ENCODE assay signal across 8 mouse cellular contexts in genomic region chr15:77800511-77800910, GRCm38 (mm10). TPM values are rescaled to one million over a fixed set of nuclear protein-coding genes. Genes with fewer than 3 reads are reported as not detected.
DNase-seq lines count a peak whose midpoint lies in the region; ATAC-seq lines count a peak whose summit lies in the region.

No protein-coding gene starts in this region.

- H3K4me3 ChIP-seq in midbrain, embryonic 10.5 days, result no peak overlapping the region
- no peak overlapping the region for H3K4me3 ChIP-seq in midbrain, embryonic 11.5 days (ENCODE audit: low read depth, low read length)
- no peak overlapping the region for H3K4me3 ChIP-seq in embryonic facial prominence, embryonic 12.5 days
- no peak overlapping the region for H3K4me3 ChIP-seq in hindbrain, embryonic 13.5 days
- H3K4me3 ChIP-seq in limb, embryonic 15.5 days, result no peak overlapping the region
- no peak overlapping the region for H3K4me3 ChIP-seq in neural tube, embryonic 13.5 days

- H3K4me1 ChIP-seq in midbrain, embryonic 10.5 days, result peaks cover 34% of the 10 kb centered on the region
- no peaks in the 10 kb centered on the region for H3K4me1 ChIP-seq in midbrain, embryonic 11.5 days (ENCODE audit: control insufficient read depth, insufficient read depth, low read length)
- H3K4me1 ChIP-seq in embryonic facial prominence, embryonic 12.5 days, result peaks cover 48% of the 10 kb centered on the region
- peaks cover 37% of the 10 kb centered on the region for H3K4me1 ChIP-seq in hindbrain, embryonic 13.5 days (replicated peaks)
- H3K4me1 ChIP-seq in limb, embryonic 15.5 days, result peaks cover 68% of the 10 kb centered on the region
- H3K4me1 ChIP-seq in neural tube, embryonic 13.5 days (replicated peaks), result peaks cover 36% of the 10 kb centered on the region

- H3K4me2 ChIP-seq in midbrain, embryonic 11.5 days, result no peak overlapping the region
- no peak overlapping the region for H3K4me2 ChIP-seq in embryonic facial prominence, embryonic 12.5 days (replicated peaks)
- no peak overlapping the region for H3K4me2 ChIP-seq in hindbrain, embryonic 13.5 days
- H3K4me2 ChIP-seq in limb, embryonic 15.5 days, result no peak overlapping the region
- no peak overlapping the region for H3K4me2 ChIP-seq in neural tube, embryonic 13.5 days

- H3K27ac ChIP-seq in midbrain, embryonic 10.5 days (replicated peaks), result peak overlapping the region; percentile 29
- H3K27ac ChIP-seq in midbrain, embryonic 11.5 days (ENCODE audit: low read depth, low read length), result no peak overlapping the region
- peak overlapping the region; percentile 67 for H3K27ac ChIP-seq in embryonic facial prominence, embryonic 12.5 days
- H3K27ac ChIP-seq in hindbrain, embryonic 13.5 days, result peak overlapping the region; percentile 81; the same call in 1 of the 2 replicates
- peak overlapping the region; percentile 89 for H3K27ac ChIP-seq in limb, embryonic 15.5 days
- peak overlapping the region; percentile 80 for H3K27ac ChIP-seq in neural tube, embryonic 13.5 days (replicated peaks)

- peaks cover 49% of the 10 kb centered on the region for H3K36me3 ChIP-seq in midbrain, embryonic 10.5 days
- no peaks in the 10 kb centered on the region for H3K36me3 ChIP-seq in midbrain, embryonic 11.5 days (ENCODE audit: control insufficient read depth, insufficient read depth, low read length)
- peaks cover 49% of the 10 kb centered on the region for H3K36me3 ChIP-seq in embryonic facial prominence, embryonic 12.5 days
- peaks cover 28% of the 10 kb centered on the region for H3K36me3 ChIP-seq in hindbrain, embryonic 13.5 days
- H3K36me3 ChIP-seq in limb, embryonic 15.5 days, result peaks cover 48% of the 10 kb centered on the region
- H3K36me3 ChIP-seq in neural tube, embryonic 13.5 days, result peaks cover 24% of the 10 kb centered on the region

- no peak for DNase-seq in midbrain, embryonic 10.5 days (ENCODE audit: low spot score)
- DNase-seq in midbrain, embryonic 11.5 days (ENCODE audit: low spot score, missing footprints), result no peak
- peak; percentile 77 for DNase-seq in MN1 (ENCODE audit: low spot score)

- no peaks in the 10 kb centered on the region for H3K27me3 ChIP-seq in midbrain, embryonic 10.5 days (ENCODE audit: low read depth, poor library complexity, severe bottlenecking)
- no peaks in the 10 kb centered on the region for H3K27me3 ChIP-seq in midbrain, embryonic 11.5 days (ENCODE audit: control insufficient read depth, insufficient read depth, low read length)
- H3K27me3 ChIP-seq in embryonic facial prominence, embryonic 12.5 days, result no peaks in the 10 kb centered on the region
- no peaks in the 10 kb centered on the region for H3K27me3 ChIP-seq in hindbrain, embryonic 13.5 days
- no peaks in the 10 kb centered on the region for H3K27me3 ChIP-seq in limb, embryonic 15.5 days
- H3K27me3 ChIP-seq in neural tube, embryonic 13.5 days, result no peaks in the 10 kb centered on the region

- H3K9me3 ChIP-seq in midbrain, embryonic 10.5 days (replicated peaks), result no peaks in the 10 kb centered on the region
- no peaks in the 10 kb centered on the region for H3K9me3 ChIP-seq in midbrain, embryonic 11.5 days (ENCODE audit: control insufficient read depth, low read length)
- no peaks in the 10 kb centered on the region for H3K9me3 ChIP-seq in embryonic facial prominence, embryonic 12.5 days
- no peaks in the 10 kb centered on the region for H3K9me3 ChIP-seq in hindbrain, embryonic 13.5 days
- H3K9me3 ChIP-seq in limb, embryonic 15.5 days, result no peaks in the 10 kb centered on the region
- no peaks in the 10 kb centered on the region for H3K9me3 ChIP-seq in neural tube, embryonic 13.5 days

- no peak overlapping the region for H3K9ac ChIP-seq in midbrain, embryonic 11.5 days (ENCODE audit: low read length)
- no peak overlapping the region for H3K9ac ChIP-seq in embryonic facial prominence, embryonic 12.5 days
- no peak overlapping the region for H3K9ac ChIP-seq in hindbrain, embryonic 13.5 days
- no peak overlapping the region for H3K9ac ChIP-seq in limb, embryonic 15.5 days
- no peak overlapping the region for H3K9ac ChIP-seq in neural tube, embryonic 13.5 days

- no peak for ATAC-seq in midbrain, embryonic 11.5 days (ENCODE audit: low FRiP score)
- ATAC-seq in embryonic facial prominence, embryonic 12.5 days (ENCODE audit: insufficient number of reproducible peaks, insufficient read depth, low FRiP score, low TSS enrichment), result no peak
- no peak for ATAC-seq in hindbrain, embryonic 13.5 days (ENCODE audit: low FRiP score)
- peak; percentile 47; the same call in 1 of the 2 replicates for ATAC-seq in limb, embryonic 15.5 days (ENCODE audit: insufficient number of reproducible peaks, low FRiP score, low TSS enrichment, low read depth)
- ATAC-seq in neural tube, embryonic 13.5 days (ENCODE audit: low read depth), result no peak
- ATAC-seq in megakaryocyte-erythroid progenitor cell, adult 5-6 weeks (replicated peaks; ENCODE audit: low FRiP score, low TSS enrichment, poor library complexity, severe bottlenecking), result no peak

RNA-seq across cellular contexts. Expression of gene Myh9, which starts 41.5 kb away (rescaled TPM):
- polyA plus RNA-seq in midbrain, embryonic 10.5 days (2016; fragmentation: Nextera tagmentation; extraction: Ambion mirVana), result 29.0 and 29.4 TPM in 2 replicates
- polyA plus RNA-seq in midbrain, embryonic 11.5 days (2014; fragmentation: Nextera tagmentation; extraction: Ambion mirVana), result 16.4 and 19.6 TPM in 2 replicates
- 37.3 and 37.9 TPM in 2 replicates for polyA plus RNA-seq in embryonic facial prominence, embryonic 12.5 days (2016; fragmentation: Nextera tagmentation; extraction: Ambion mirVana)
- 14.5 and 14.9 TPM in 2 replicates for polyA plus RNA-seq in hindbrain, embryonic 13.5 days (2015; fragmentation: Nextera tagmentation; extraction: Ambion mirVana)
- polyA plus RNA-seq in limb, embryonic 15.5 days (2015; fragmentation: Nextera tagmentation; extraction: Ambion mirVana), result 39.9 and 44.1 TPM in 2 replicates
- 12.4 and 15.5 TPM in 2 replicates for polyA plus RNA-seq in neural tube, embryonic 13.5 days (2015; fragmentation: Nextera tagmentation; extraction: Ambion mirVana)
- 98.3 and 144 TPM in 2 replicates for total RNA-seq in megakaryocyte-erythroid progenitor cell, adult 5-6 weeks (2014; fragmentation: Nextera tagmentation)
- 195 and 198 TPM in 2 replicates for total RNA-seq in megakaryocyte-erythroid progenitor cell, adult 5-6 weeks (2017)

RNA-seq across cellular contexts. Expression of gene Apol8, which starts 43.7 kb away (rescaled TPM):
- polyA plus RNA-seq in midbrain, embryonic 10.5 days (2016; fragmentation: Nextera tagmentation; extraction: Ambion mirVana), result 0.07 and 0.12 TPM in 2 replicates
- 0.11 and 0.34 TPM in 2 replicates for polyA plus RNA-seq in midbrain, embryonic 11.5 days (2014; fragmentation: Nextera tagmentation; extraction: Ambion mirVana)
- polyA plus RNA-seq in embryonic facial prominence, embryonic 12.5 days (2016; fragmentation: Nextera tagmentation; extraction: Ambion mirVana), result 0.24 and 0.83 TPM in 2 replicates
- polyA plus RNA-seq in hindbrain, embryonic 13.5 days (2015; fragmentation: Nextera tagmentation; extraction: Ambion mirVana), result 0.06 and 0.16 TPM in 2 replicates
- 0.14 and 0.15 TPM in 2 replicates for polyA plus RNA-seq in limb, embryonic 15.5 days (2015; fragmentation: Nextera tagmentation; extraction: Ambion mirVana)
- polyA plus RNA-seq in neural tube, embryonic 13.5 days (2015; fragmentation: Nextera tagmentation; extraction: Ambion mirVana), result not detected in 2 replicates
- 3.8 and 5.5 TPM in 2 replicates for total RNA-seq in megakaryocyte-erythroid progenitor cell, adult 5-6 weeks (2014; fragmentation: Nextera tagmentation)
- total RNA-seq in megakaryocyte-erythroid progenitor cell, adult 5-6 weeks (2017), result 1.4 and 1.6 TPM in 2 replicates
